Mouse (Mus musculus) gastrocnemius, postnatal 10 days (tissue): ENCODE results near the gene 4933403O08Rik. TPM values are rescaled to one million over a fixed set of nuclear protein-coding genes. Genes with fewer than 3 reads are reported as not detected.

Experiments
- DNase-seq: peaks from one replicate; pipeline ENCODE4 v3.0.0; 2021; ENCODE audit warnings: mixed read lengths
- long read RNA-seq, 2 experiments: library from polyadenylated mRNA; stranded (forward); transcript quantifications; one replicate each; pipeline ENCODE4 v2.0.0; 2021
- total RNA-seq, 2 experiments: library from RNA; stranded (reverse); gene quantifications; 2 replicates each; pipeline ENCODE4 v1.2.3; 2021

4933403O08Rik gene
- under 1 TPM; 0.35 to 0.63 TPM for total RNA-seq
- long read RNA-seq, experiment 1 = 0 reads
- long read RNA-seq, experiment 2 = 0 reads

GRCm38 (mm10) chrX:112238749-112239148 is at the start of gene 4933403O08Rik:
4933403O08Rik (plus strand) TSS chrX:112239049.
- DNase-seq = no peak

- DNase-seq = no peak
These were observed 4.1 kb downstream of the 4933403O08Rik start for GRCm38 (mm10) chrX:112242916-112243315.

- DNase-seq = no peak
These were observed 16.7 kb downstream of the 4933403O08Rik start for GRCm38 (mm10) chrX:112255513-112255912.

- no peak for DNase-seq
These were observed 34.7 kb downstream of the 4933403O08Rik start for GRCm38 (mm10) chrX:112273550-112273949.

Other genes with a start within 250 kb of the 4933403O08Rik start
- 1 to 10 TPM in 1 of 2 experiments, under 1 TPM in 1; 0.40 to 1.1 TPM for gene Tex16, start 228.0 kb upstream of the 4933403O08Rik start, total RNA-seq
- 10 to 100 TPM; 61.8 to 62.8 TPM for gene Apool, start 72.3 kb downstream of the 4933403O08Rik start, total RNA-seq
- not detected for gene Satl1, start 167.7 kb downstream of the 4933403O08Rik start, total RNA-seq